Mouse (Mus musculus) hindbrain, embryonic 11.5 days (tissue): ENCODE results near the gene Gm3415. TPM values are rescaled to one million over a fixed set of nuclear protein-coding genes. Genes with fewer than 3 reads are reported as not detected.

Source experiments
- polyA plus RNA-seq: library from polyadenylated mRNA; unstranded; fragments of >200 nt; fragmentation: Nextera tagmentation; extraction: Ambion mirVana; gene quantifications from 2 replicates; pipeline ENCODE4 v1.2.1, GENCODE M21; 2014

Gm3415 gene
- polyA plus RNA-seq, 1 experiment from 2014 or later: not detected

Other genes with a start within 250 kb of the Gm3415 start
- 7.1 TPM in 2 replicates for gene Wasf3, start 171.2 kb upstream of the Gm3415 start, polyA plus RNA-seq
- not detected in 2 replicates for gene Gm6408, start 74.2 kb upstream of the Gm3415 start, polyA plus RNA-seq
- not detected in 2 replicates for gene Gm6370, start 64.8 kb upstream of the Gm3415 start, polyA plus RNA-seq
- not detected in 2 replicates for gene 4930449I24Rik, start 53.7 kb upstream of the Gm3415 start, polyA plus RNA-seq
- not detected in 2 replicates for gene Gm3402, start 42.0 kb upstream of the Gm3415 start, polyA plus RNA-seq
- gene Gm3404, start 30.3 kb upstream of the Gm3415 start, polyA plus RNA-seq: not detected in 2 replicates
- not detected in 2 replicates for gene Gm3409, start 18.5 kb upstream of the Gm3415 start, polyA plus RNA-seq
- 0.14 and 0.38 TPM in 2 replicates for gene Gpr12, start 29.1 kb downstream of the Gm3415 start, polyA plus RNA-seq
- 11.6 and 12.6 TPM in 2 replicates for gene Usp12, start 238.9 kb downstream of the Gm3415 start, polyA plus RNA-seq